22 mouse cellular contexts compared by ENCODE assay signal in the genomic region with DNA sequence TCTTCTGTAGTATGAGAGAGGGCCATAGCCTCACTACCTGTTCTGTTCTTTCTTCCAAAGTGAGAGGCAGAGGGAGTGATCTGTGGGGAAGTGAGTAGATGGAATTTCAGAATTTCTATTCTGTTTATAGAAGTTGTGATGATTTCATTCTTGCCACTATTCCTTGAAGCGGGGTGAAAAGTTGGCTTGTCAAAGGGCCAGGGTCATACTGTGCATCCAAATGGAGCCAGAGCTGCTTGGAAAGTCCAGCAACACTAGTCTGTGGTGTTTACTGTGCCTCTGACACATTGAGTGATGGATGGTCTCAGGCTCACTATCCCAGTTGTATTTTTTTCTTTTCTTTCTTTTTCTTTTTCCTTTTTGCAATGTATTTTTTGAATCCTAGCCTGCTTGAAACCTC. TPM values are rescaled to one million over a fixed set of nuclear protein-coding genes. Genes with fewer than 3 reads are reported as not detected.
DNase-seq lines count a peak whose midpoint lies in the region; ATAC-seq and TF ChIP-seq lines count a peak whose summit lies in the region.
"Had no signal": no experiment of that assay in that cellular context is flagged by ENCODE, and none has a peak within 500 bp of the region (broad histone marks: within the 10 kb centered on the region; RNA-seq: fewer than 3 reads in every experiment).

No protein-coding gene starts in this region.

- no peak overlapping the region for H3K9ac ChIP-seq in lung, embryonic 15.5 days
- no peak overlapping the region for H3K9ac ChIP-seq in forebrain, embryonic 16.5 days (replicated peaks; ENCODE audit: low read depth, low read length)
- H3K9ac ChIP-seq: heart, embryonic 13.5 days; liver, embryonic 15.5 days had no signal

- H3K4me1 ChIP-seq in kidney, adult 2 months (ENCODE audit: control insufficient read depth, insufficient read depth, low read length) = no peaks in the 10 kb centered on the region
- peaks cover 19% of the 10 kb centered on the region; the same call in 1 of the 2 replicates for H3K4me1 ChIP-seq in lung, embryonic 15.5 days
- H3K4me1 ChIP-seq in small intestine, adult 2 months (ENCODE audit: control insufficient read depth, insufficient read depth, insufficient read length, low read length) = no peaks in the 10 kb centered on the region
- no peaks in the 10 kb centered on the region for H3K4me1 ChIP-seq in forebrain, embryonic 16.5 days (replicated peaks; ENCODE audit: control insufficient read depth, insufficient read depth, low read length)
- H3K4me1 ChIP-seq: heart, embryonic 13.5 days; limb, embryonic 10.5 days; liver, embryonic 15.5 days had no signal

- no peaks in the 10 kb centered on the region for H3K36me3 ChIP-seq in kidney, adult 2 months (ENCODE audit: control insufficient read depth, insufficient read depth, low read length)
- H3K36me3 ChIP-seq in lung, embryonic 15.5 days = no peaks in the 10 kb centered on the region
- H3K36me3 ChIP-seq in small intestine, adult 2 months (ENCODE audit: control insufficient read depth, insufficient read depth, low read length) = no peaks in the 10 kb centered on the region
- H3K36me3 ChIP-seq in forebrain, embryonic 16.5 days (ENCODE audit: control insufficient read depth, insufficient read depth) = no peaks in the 10 kb centered on the region
- H3K36me3 ChIP-seq: heart, embryonic 13.5 days; limb, embryonic 10.5 days; liver, embryonic 15.5 days had no signal

- WGBS in kidney, adult 2 months = 81% methylated on average over 1 of the region's 1 CpGs
- 50% methylated on average over 1 of the region's 1 CpGs for WGBS in lung, embryonic 15.5 days
- 72% methylated on average over 1 of the region's 1 CpGs for WGBS in small intestine, adult 2 months
- WGBS in forebrain, embryonic 16.5 days = 73% methylated on average over 1 of the region's 1 CpGs

- H3K9me3 ChIP-seq in lung, embryonic 15.5 days = no peaks in the 10 kb centered on the region
- H3K9me3 ChIP-seq in forebrain, embryonic 16.5 days (ENCODE audit: control insufficient read depth, low read length) = no peaks in the 10 kb centered on the region
- H3K9me3 ChIP-seq: heart, embryonic 13.5 days; limb, embryonic 10.5 days; liver, embryonic 15.5 days had no signal

- no peak overlapping the region for H3K4me2 ChIP-seq in lung, embryonic 15.5 days
- no peak overlapping the region for H3K4me2 ChIP-seq in forebrain, embryonic 16.5 days (ENCODE audit: low read length)
- H3K4me2 ChIP-seq: heart, embryonic 13.5 days; liver, embryonic 15.5 days; midbrain, embryonic 11.5 days had no signal

- peak; percentile 53 for ATAC-seq in lung, embryonic 15.5 days (ENCODE audit: borderline replicate concordance, extremely low read depth, low FRiP score, low TSS enrichment)
- ATAC-seq in forebrain, embryonic 16.5 days = no peak
- ATAC-seq: activated CD4-positive, CD25-positive, alpha-beta regulatory T cell, adult 4 months had no signal

- peak; percentile 29 for DNase-seq in kidney, adult 2 months
- DNase-seq in kidney, adult 18-20 months = no peak
- DNase-seq in lung, postnatal 10 days = peak; percentile 73
- DNase-seq in adrenal gland, postnatal 10 days = no peak
- DNase-seq: adrenal gland, postnatal 14 days; cerebellum, adult 2 months; heart, postnatal 14 days; kidney, adult 11 months; kidney, postnatal 14 days; liver; right cerebral cortex, postnatal 25 days; thymus, postnatal 25 days had no signal

- H3K4me3 ChIP-seq in kidney, adult 2 months (ENCODE audit: insufficient read depth, low read depth, low read length) = no peak overlapping the region
- H3K4me3 ChIP-seq in lung, embryonic 15.5 days = no peak overlapping the region
- H3K4me3 ChIP-seq in small intestine, adult 2 months (ENCODE audit: low read depth, low read length) = no peak overlapping the region
- no peak overlapping the region for H3K4me3 ChIP-seq in forebrain, embryonic 16.5 days (replicated peaks; ENCODE audit: low read length)
- H3K4me3 ChIP-seq: heart, embryonic 13.5 days; limb, embryonic 10.5 days; liver, embryonic 15.5 days had no signal

- TF ChIP-seq POLR2A in kidney, adult 2 months (IDR thresholded peaks at IDR 0.05; ENCODE audit: low read depth, low read length) = no peak
- TF ChIP-seq POLR2A in small intestine, adult 2 months (IDR thresholded peaks at IDR 0.05; ENCODE audit: low read depth, low read length) = no peak

- H3K27ac ChIP-seq in kidney, adult 2 months (ENCODE audit: insufficient read depth, low read depth, low read length) = no peak overlapping the region
- H3K27ac ChIP-seq in lung, embryonic 15.5 days = no peak overlapping the region
- 0 out of 2 replicates have a peak overlapping the region, but pooled peaks have one; percentile 12 for H3K27ac ChIP-seq in small intestine, adult 2 months (ENCODE audit: insufficient read depth, low read depth, low read length)
- H3K27ac ChIP-seq in forebrain, embryonic 16.5 days (ENCODE audit: low read length) = no peak overlapping the region
- H3K27ac ChIP-seq: heart, embryonic 13.5 days; limb, embryonic 10.5 days; liver, embryonic 15.5 days had no signal

- TF ChIP-seq CTCF in kidney, adult 2 months (conservative IDR thresholded peaks at IDR 0.05; ENCODE audit: insufficient read depth, insufficient read length, low read depth, low read length) = no peak
- TF ChIP-seq CTCF in small intestine, adult 2 months (IDR thresholded peaks at IDR 0.05; ENCODE audit: extremely low read depth, insufficient read length, insufficient replicate concordance, low read depth, low read length) = no peak

- no peaks in the 10 kb centered on the region for H3K27me3 ChIP-seq in kidney, adult 2 months (replicated peaks; ENCODE audit: control insufficient read depth, insufficient read depth, low read length)
- H3K27me3 ChIP-seq in lung, embryonic 15.5 days = no peaks in the 10 kb centered on the region
- no peaks in the 10 kb centered on the region for H3K27me3 ChIP-seq in small intestine, adult 2 months (ENCODE audit: control insufficient read depth, insufficient read depth, low read length)
- H3K27me3 ChIP-seq in forebrain, embryonic 16.5 days (replicated peaks; ENCODE audit: control insufficient read depth, insufficient read depth, low read length) = no peaks in the 10 kb centered on the region
- H3K27me3 ChIP-seq: heart, embryonic 13.5 days; liver, embryonic 15.5 days had no signal

RNA-seq across cellular contexts. Expression of gene Lepr, which starts 17.8 kb away (rescaled TPM):
- 3.5 and 5.3 TPM in 2 replicates for polyA plus RNA-seq in kidney, adult 2 months (2012; rRNA removed)
- 7.8 and 7.9 TPM in 2 replicates for polyA plus RNA-seq in lung, embryonic 15.5 days (2015; fragmentation: Nextera tagmentation; extraction: Ambion mirVana)
- 0.37 and 0.82 TPM in 2 replicates for polyA plus RNA-seq in small intestine, adult 2 months (2012; rRNA removed)
- 10 to 100 TPM; 14.8 to 29.4 TPM for total RNA-seq in adrenal gland, postnatal 10 days (2021)
- 4.9 TPM in 2 replicates for polyA plus RNA-seq in forebrain, embryonic 16.5 days (2015; fragmentation: Nextera tagmentation; extraction: Ambion mirVana)
- total RNA-seq: MEL; neutrophil, adult 5-6 weeks had no signal

RNA-seq across cellular contexts. Expression of gene Leprot, which starts 51.9 kb away (rescaled TPM):
- 61.8 and 71.7 TPM in 2 replicates for polyA plus RNA-seq in kidney, adult 2 months (2012; rRNA removed)
- 93.6 and 96.1 TPM in 2 replicates for polyA plus RNA-seq in lung, embryonic 15.5 days (2015; fragmentation: Nextera tagmentation; extraction: Ambion mirVana)
- 17.2 and 32.1 TPM in 2 replicates for polyA plus RNA-seq in small intestine, adult 2 months (2012; rRNA removed)
- total RNA-seq in adrenal gland, postnatal 10 days (2021) = 10 to 100 TPM; 55.3 to 63.0 TPM
- polyA plus RNA-seq in forebrain, embryonic 16.5 days (2015; fragmentation: Nextera tagmentation; extraction: Ambion mirVana) = 92.5 and 102 TPM in 2 replicates

Comparison
In these comparisons a context has a peak if more than half of its experiments do, and no peak if none do; other contexts are left out.
1. DNase-seq: peak in kidney, adult 2 months (single experiment) and lung, postnatal 10 days (single experiment); none in kidney, adult 18-20 months (single experiment) and adrenal gland, postnatal 10 days (single experiment).